Mouse (Mus musculus) thymus, adult 2 months (tissue): ENCODE measurements around the gene Tmem9.

Experiments
- CTCF ChIP-seq: fragments of 200-500 bp; IDR thresholded peaks from 2 replicates; pipeline ENCODE4 v1.5.1; 2012; ENCODE audit warnings: mild to moderate bottlenecking, control low read depth, low read length, moderate library complexity, borderline replicate concordance; ENCODE audit not compliant: control insufficient read depth, poor library complexity, insufficient read depth; ENCODE audit errors: extremely low read depth
- POLR2A ChIP-seq: fragments of 200-500 bp; IDR thresholded peaks from 2 replicates; pipeline ENCODE4 v1.6.1; 2012; ENCODE audit warnings: mild to moderate bottlenecking, low read length, control low read depth, moderate library complexity; ENCODE audit not compliant: control insufficient read depth, poor library complexity, insufficient read depth; ENCODE audit errors: extremely low read depth

DNA sequence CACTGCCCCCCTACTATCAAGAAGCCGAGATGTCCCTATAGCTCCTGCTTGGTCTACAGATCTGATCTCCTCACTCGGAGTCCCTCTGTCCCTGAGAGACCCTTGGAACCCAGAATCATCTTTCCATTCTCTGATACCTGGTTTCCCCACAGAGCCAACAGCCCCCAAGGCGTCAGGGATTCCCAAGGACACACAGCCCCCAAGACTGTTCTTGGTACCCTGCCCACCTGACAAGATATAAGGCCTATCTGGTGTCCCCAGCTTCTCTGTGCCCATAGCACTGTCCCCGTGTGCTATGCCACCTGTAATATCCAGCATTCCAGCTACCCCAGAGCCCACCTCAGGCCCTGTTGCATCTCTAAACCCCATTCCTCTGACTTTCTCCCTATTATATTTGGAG, 40.2 kb upstream of the Tmem9 start:
- TF ChIP-seq POLR2A (no peak), CTCF (no peak)
